Mouse (Mus musculus): ENCODE measurements around the gene Krtap17-1.
A peak's percentile ranks its signal among the peaks of the same experiment; 100 is the strongest.

DNA sequence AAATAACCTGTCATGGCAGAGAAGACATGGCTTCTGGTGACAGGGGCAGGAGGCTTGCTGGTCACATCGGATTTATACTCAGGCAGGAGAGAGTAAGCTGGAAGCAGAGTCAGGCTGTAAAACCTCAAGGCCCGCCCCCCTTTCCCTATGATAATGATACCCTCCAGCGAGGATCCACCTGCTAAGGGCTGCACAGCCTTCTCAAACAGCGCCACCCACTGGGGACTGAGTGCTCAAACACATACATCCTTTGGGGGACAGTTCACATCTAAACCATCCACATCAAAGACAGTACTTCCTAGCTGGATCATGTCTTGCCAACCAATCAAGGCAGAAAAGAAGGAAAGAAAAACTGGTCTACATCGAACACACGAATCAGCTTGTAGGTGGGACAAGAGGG, 29.6 kb downstream of the Krtap17-1 start:
- TF ChIP-seq CTCF (IDR thresholded peaks at IDR 0.05; ENCODE audit: borderline replicate concordance, extremely low read depth, insufficient read depth, insufficient read length) (peak; percentile 7; the same call in 1 of the 2 replicates), POLR2A (IDR thresholded peaks at IDR 0.05; ENCODE audit: borderline replicate concordance, extremely low read depth, insufficient read depth, insufficient read length, poor library complexity, severe bottlenecking) (no peak)

Measured in brain, embryonic 14.5 days (tissue).